Mouse (Mus musculus) ES-E14 (cell line): ENCODE measurements around the gene Adam33. TPM values are rescaled to one million over a fixed set of nuclear protein-coding genes. Genes with fewer than 3 reads are reported as not detected.

Experiments used
- DNase-seq: peaks from one replicate; pipeline ENCODE4 v3.0.0-alpha.2; 2013; ENCODE audit warnings: low read depth, low spot score
- H3K27ac ChIP-seq: 2 replicates; pipeline ENCODE4 v1.5.1; 2012; ENCODE audit warnings: low read depth, mild to moderate bottlenecking, low read length, moderate library complexity, mixed read lengths; ENCODE audit not compliant: poor library complexity, insufficient read depth, severe bottlenecking
- H3K36me3 ChIP-seq: 2 replicates; pipeline ENCODE4 v1.6.1; 2012; ENCODE audit warnings: mild to moderate bottlenecking, low read length, moderate library complexity, mixed read lengths; ENCODE audit not compliant: control insufficient read depth, poor library complexity, insufficient read depth, severe bottlenecking
- H3K4me1 ChIP-seq, 2 experiments: fragments of 150-350 bp in 1 of 2; sonication (generic) in 1 of 2; 2 replicates each; pipeline ENCODE4 v1.6.1; 2012; ENCODE audit warnings: low read length in 2 of 2, mild to moderate bottlenecking in 1 of 2, mixed read lengths in 1 of 2; ENCODE audit not compliant: control insufficient read depth in 2 of 2, insufficient read depth in 2 of 2, poor library complexity in 1 of 2
- H3K4me3 ChIP-seq, 2 experiments: fragments of 150-350 bp in 1 of 2; sonication (generic) in 1 of 2; 2 replicates each; pipeline ENCODE4 v1.5.1; 2012; ENCODE audit warnings: low read length in 2 of 2, low read depth in 1 of 2, mild to moderate bottlenecking in 1 of 2, mixed read lengths in 1 of 2; ENCODE audit not compliant: insufficient read depth in 1 of 2, poor library complexity in 1 of 2, severe bottlenecking in 1 of 2
- H3K9ac ChIP-seq: 2 replicates; pipeline ENCODE4 v1.6.1; 2012; ENCODE audit warnings: low read depth, mild to moderate bottlenecking, low read length, mixed read lengths; ENCODE audit not compliant: poor library complexity, insufficient read depth, severe bottlenecking
- H3K9me3 ChIP-seq: fragments of 150-350 bp; sonication (generic); 2 replicates; pipeline ENCODE4 v1.6.1; 2012; ENCODE audit warnings: low read depth, mild to moderate bottlenecking, low read length; ENCODE audit not compliant: control insufficient read depth, insufficient read depth
- CHD2 ChIP-seq: IDR thresholded peaks from 2 replicates; pipeline ENCODE4 v1.6.1; 2014; ENCODE audit warnings: mild to moderate bottlenecking, low read depth, low read length, inconsistent platforms
- HCFC1 ChIP-seq: IDR thresholded peaks from 2 replicates; pipeline ENCODE4 v1.6.1; 2012; ENCODE audit warnings: low read length, inconsistent platforms, borderline replicate concordance; ENCODE audit not compliant: insufficient read depth
- MAFK ChIP-seq: IDR thresholded peaks from 2 replicates; pipeline ENCODE4 v1.6.1; 2014; ENCODE audit warnings: mild to moderate bottlenecking, low read depth, low read length, inconsistent platforms; ENCODE audit not compliant: insufficient read depth
- ZC3H11A ChIP-seq: IDR thresholded peaks from 2 replicates; pipeline ENCODE4 v1.6.1; 2012; ENCODE audit warnings: low read depth, mild to moderate bottlenecking, inconsistent platforms, low read length, borderline replicate concordance
- ZNF384 ChIP-seq: IDR thresholded peaks from 2 replicates; pipeline ENCODE4 v1.6.1; 2012; ENCODE audit warnings: low read depth, low read length, inconsistent platforms
- in situ Hi-C, 2 experiments: fragments of 600-800 bp; cut with MboI; formaldehyde crosslinking; loops; one replicate each; pipeline ENCODE4 v1.15.1; 2025; ENCODE audit warnings: low sequenced_read_pairs in 2 of 2, inconsistent platforms in 1 of 2; ENCODE audit not compliant: unreplicated experiment in 2 of 2
- total RNA-seq: library from RNA; depleted of rRNA; stranded (reverse); fragments of 300-350 nt; gene quantifications from 2 replicates; pipeline ENCODE4 v1.2.3, GENCODE M21; 2012

The Adam33 gene
- total RNA-seq, 1 experiment = 0.40 TPM

DNA sequence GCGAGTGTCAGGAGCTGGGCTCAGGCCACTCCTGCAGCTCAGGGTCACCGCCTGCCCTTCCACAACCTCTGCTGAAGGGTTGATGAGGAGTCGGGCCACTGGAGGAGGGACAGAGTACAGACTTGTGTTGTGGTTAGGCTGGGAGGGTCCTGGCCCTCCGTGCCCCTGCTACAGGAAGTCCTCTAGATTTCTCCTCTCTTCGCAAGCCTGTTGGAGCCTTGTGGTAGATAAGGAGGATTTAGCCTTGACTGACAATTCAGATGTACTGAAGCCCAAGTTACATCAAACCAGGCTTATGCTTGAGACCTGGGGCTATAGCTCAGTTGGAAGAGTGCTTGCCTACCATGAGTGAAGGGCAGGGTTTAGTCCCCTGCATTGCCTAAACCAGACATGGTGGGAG lies 16.9 kb upstream of the Adam33 start:
- no peak for DNase-seq
- H3K36me3 ChIP-seq = no peaks in the 10 kb centered on the region
- no peaks in the 10 kb centered on the region for H3K9me3 ChIP-seq
- H3K27ac ChIP-seq = no peak overlapping the region
- H3K9ac ChIP-seq = no peak overlapping the region; the same call in 1 of the 2 replicates
- TF ChIP-seq HCFC1 (no peak), CHD2 (no peak), MAFK (no peak), ZC3H11A (no peak), ZNF384 (no peak)
- no peaks in the 10 kb centered on the region for H3K4me1 ChIP-seq
- in situ Hi-C loops = no loop called here
- no peak overlapping the region for H3K4me3 ChIP-seq

DNA sequence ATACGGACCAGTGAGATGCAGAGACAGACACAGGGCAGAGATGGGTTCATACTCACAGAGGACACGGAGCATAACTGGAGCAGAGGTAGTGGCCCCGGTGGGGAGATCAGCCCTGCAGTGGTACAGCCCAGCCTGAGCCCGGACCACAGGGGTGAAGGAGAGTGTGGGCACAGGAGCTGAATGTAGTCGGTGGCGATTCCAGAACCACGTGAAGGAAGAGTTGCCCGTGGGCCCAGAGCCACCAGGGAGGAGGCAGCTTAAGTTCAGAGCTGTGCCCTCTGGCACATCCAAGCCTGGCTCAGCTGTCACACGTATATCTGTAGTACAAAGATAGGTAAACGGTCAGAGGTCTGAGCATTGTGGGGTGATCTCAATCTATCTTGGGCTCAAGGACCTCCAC lies 8.9 kb upstream of the Adam33 start:
- in situ Hi-C loops = no loop called here
- no peak overlapping the region for H3K9ac ChIP-seq
- H3K27ac ChIP-seq = no peak overlapping the region
- no peak overlapping the region for H3K4me3 ChIP-seq
- no peak for DNase-seq
- TF ChIP-seq ZNF384 = no peak
- no peak for TF ChIP-seq ZC3H11A
- TF ChIP-seq MAFK = no peak
- no peak for TF ChIP-seq HCFC1
- TF ChIP-seq CHD2 = no peak
- H3K36me3 ChIP-seq = no peaks in the 10 kb centered on the region
- H3K9me3 ChIP-seq = no peaks in the 10 kb centered on the region
- no peaks in the 10 kb centered on the region for H3K4me1 ChIP-seq

DNA sequence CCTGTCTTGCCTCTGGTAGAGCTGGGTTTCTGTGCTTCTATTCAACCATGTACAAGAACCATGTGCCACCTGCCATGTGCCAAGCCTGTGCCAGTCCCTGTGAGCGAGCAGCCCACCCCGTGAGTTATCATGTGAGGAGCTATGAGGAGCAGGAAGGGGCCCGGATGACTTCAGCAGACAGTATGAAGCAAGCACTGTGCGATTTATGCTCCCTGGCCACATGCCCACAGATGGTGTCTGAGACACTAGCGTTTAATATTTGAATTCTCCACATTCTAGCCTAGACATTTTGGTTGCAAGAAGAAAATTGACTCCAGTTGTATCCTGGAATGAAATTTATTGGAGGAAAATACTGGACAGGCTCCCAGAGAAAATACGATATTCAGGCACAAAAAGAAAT lies 3.9 kb upstream of the Adam33 start:
- no peak for TF ChIP-seq CHD2
- no peak for TF ChIP-seq HCFC1
- no peak for TF ChIP-seq ZC3H11A
- TF ChIP-seq MAFK = no peak
- TF ChIP-seq ZNF384 = no peak
- in situ Hi-C loops = no loop called here
- Histone ChIP-seq H3K4me3 (no peak overlapping the region), H3K9ac (no peak overlapping the region), H3K4me1 (peaks cover 0 to 6% of the 10 kb centered on the region in 2 experiments; a peak in 1 of 4 replicates), H3K36me3 (no peaks in the 10 kb centered on the region), H3K9me3 (no peaks in the 10 kb centered on the region), H3K27ac (no peak overlapping the region)
- no peak for DNase-seq

DNA sequence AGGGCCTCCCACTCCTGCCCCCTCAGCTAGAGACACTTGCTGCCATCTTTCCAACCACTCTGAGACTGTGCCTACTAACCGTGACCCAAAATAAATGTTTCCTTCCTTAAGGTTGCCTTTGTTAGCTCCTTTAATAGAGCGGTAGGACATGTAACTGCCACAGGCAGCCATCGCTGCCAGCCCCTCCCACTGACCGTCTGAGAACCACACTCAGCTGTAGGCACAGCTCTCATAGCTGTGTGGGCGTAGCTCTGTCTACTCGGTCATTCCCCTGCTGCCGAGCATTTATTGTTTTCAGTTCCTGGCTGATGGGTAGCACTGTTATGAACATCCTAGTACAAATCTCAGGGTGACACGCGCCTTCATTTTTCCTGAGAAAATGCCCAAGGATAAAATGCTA lies 2.7 kb upstream of the Adam33 start:
- no peak overlapping the region for H3K9ac ChIP-seq
- H3K9me3 ChIP-seq = no peaks in the 10 kb centered on the region
- DNase-seq = no peak
- no peaks in the 10 kb centered on the region for H3K36me3 ChIP-seq
- no peak overlapping the region for H3K4me3 ChIP-seq
- in situ Hi-C loops = no loop called here
- peaks cover 0 to 6% of the 10 kb centered on the region in 2 experiments; a peak in 1 of 4 replicates for H3K4me1 ChIP-seq
- TF ChIP-seq ZC3H11A (no peak), MAFK (no peak), HCFC1 (no peak), ZNF384 (no peak), CHD2 (no peak)
- no peak overlapping the region for H3K27ac ChIP-seq

DNA sequence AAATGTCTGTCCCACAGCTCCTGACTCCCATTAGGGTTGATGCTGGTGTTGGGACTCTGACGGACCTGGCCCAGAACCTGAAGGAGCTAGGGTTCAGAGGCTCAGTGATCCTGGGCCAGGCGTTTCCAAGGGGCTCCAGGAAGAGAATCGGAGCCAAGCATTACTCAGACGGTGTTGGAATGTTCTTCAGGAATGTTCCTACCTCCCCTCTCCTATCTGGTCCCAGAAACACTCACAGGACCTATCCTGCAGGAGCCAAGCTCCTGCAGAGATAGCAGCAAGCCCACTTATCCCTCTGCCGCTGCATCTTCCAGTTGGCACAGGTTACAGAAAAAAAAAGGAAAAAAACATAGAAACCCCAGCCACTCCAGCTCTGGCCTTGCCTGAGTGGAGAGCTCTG lies 2.0 kb downstream of the Adam33 start:
- Histone ChIP-seq H3K4me3 (no peak overlapping the region), H3K9ac (no peak overlapping the region), H3K27ac (no peak overlapping the region), H3K9me3 (no peaks in the 10 kb centered on the region), H3K4me1 (peaks cover 0 to 6% of the 10 kb centered on the region in 2 experiments; a peak in 1 of 4 replicates), H3K36me3 (no peaks in the 10 kb centered on the region)
- in situ Hi-C loops = no loop called here
- TF ChIP-seq ZNF384 (no peak), HCFC1 (no peak), ZC3H11A (no peak), MAFK (no peak), CHD2 (no peak)
- no peak for DNase-seq
